Mouse (Mus musculus): ENCODE measurements around the gene Bahcc1.
A peak's percentile ranks its signal among the peaks of the same experiment; 100 is the strongest.

Gene Bahcc1

DNA sequence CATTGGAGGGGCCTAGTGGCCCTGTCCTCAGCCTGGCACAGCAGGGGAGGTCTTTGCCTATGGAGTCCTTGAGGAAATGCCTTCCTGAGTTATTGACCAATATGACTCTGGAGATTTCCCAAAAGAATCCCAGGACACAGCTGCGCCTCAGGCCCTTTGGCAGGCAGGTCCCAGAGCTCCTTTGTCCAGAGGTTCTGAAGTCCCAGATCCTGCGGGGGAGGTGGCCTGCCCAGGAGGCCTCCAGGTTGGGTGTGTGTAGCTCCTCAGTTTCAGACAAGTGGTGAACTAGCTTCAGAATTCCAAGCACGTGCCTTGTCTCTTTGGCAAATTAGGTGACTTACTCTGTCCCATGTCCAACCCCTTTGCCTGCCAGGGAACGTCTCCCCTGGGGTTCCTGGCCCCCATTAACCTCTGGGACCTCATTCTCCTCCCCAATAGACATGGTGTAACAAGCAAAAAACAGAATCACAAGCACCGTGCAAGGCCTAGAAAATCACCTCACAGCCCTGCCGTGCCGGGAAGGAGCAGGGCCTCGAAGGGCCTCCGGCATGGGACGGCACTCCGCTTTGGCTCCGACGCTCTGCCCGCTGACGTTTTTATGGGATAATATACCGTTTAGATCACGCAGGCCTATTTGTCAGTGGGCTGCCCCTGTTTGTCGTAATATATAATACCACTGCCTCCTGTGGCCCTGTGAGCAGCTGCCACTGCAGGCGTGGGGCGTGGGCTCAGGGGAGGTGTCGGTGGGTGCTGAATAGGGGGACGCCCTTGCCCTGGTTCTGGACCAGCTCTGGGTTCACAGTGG is 10.2 kb downstream of the Bahcc1 start:
- peak in 1 of 2 experiments; percentile 66 for DNase-seq

DNA sequence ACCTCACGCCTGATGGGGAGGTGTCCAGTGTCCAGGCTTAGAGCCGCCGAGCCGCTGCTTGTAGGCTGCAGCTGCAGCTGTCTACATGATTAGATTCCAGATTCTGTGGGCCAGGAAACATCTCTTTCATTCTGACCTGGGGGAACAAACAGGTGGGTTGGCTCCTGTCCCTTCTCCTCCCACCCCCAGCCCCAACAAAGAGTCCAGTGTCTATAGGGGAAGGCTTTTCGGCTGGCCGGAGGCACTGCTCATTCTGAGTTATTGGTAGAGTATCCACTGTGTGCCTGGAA is 10.7 kb downstream of the Bahcc1 start:
- DNase-seq = peak in 1 of 2 experiments; percentile 33

DNA sequence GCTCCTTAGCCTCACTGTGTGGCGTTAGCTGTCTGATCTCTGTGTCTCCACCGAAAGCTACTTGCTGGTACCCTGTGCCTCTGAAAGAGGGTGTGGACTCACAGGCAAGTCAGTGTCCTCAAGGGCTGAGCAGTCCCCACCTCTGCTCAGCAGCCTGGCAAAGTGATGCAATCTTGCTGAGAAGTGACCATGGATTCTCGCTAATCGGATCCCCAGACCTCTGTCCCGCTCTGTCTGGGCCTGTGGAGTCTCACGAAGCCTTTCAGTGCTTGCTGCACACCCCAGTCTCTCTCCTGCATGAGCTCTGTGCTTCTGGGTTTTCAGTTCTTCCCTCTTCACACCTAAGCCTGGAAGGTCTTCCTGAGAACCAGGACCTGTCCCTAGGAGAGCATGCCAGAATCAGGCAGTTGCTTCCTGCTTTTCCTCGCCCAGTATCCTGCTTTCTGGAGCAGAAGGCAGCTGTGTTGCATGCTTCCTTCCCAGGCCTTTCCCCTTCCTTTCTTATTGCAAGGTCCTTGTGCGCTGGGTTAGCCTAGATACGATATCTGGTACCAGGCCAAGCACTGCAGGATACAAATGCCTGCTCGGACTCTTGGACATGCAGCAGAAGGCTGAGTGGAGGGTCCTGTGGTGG is 15.5 kb downstream of the Bahcc1 start:
- DNase-seq = peak in 1 of 2 experiments; percentile 28

DNA sequence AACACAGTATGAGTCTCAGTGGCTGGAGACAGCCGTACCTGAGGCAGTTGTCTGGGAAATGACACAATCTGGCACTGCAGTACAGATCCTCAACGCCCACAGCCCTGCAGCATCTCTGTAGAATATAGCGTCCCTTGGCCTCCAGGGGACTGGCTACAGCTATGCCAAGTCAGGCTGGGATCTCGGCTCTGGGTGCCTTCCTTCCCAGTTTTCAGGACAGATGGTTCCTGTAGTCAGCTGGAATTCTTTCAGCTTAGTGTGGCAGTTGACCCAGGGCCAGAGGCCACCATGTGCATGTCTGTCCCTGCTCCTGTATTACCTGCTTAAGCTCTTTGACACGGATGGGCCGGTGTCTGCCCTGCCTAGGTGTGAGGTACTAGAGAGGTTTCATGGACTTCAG is 16.2 kb downstream of the Bahcc1 start:
- DNase-seq = peak in 1 of 2 experiments; percentile 21

DNA sequence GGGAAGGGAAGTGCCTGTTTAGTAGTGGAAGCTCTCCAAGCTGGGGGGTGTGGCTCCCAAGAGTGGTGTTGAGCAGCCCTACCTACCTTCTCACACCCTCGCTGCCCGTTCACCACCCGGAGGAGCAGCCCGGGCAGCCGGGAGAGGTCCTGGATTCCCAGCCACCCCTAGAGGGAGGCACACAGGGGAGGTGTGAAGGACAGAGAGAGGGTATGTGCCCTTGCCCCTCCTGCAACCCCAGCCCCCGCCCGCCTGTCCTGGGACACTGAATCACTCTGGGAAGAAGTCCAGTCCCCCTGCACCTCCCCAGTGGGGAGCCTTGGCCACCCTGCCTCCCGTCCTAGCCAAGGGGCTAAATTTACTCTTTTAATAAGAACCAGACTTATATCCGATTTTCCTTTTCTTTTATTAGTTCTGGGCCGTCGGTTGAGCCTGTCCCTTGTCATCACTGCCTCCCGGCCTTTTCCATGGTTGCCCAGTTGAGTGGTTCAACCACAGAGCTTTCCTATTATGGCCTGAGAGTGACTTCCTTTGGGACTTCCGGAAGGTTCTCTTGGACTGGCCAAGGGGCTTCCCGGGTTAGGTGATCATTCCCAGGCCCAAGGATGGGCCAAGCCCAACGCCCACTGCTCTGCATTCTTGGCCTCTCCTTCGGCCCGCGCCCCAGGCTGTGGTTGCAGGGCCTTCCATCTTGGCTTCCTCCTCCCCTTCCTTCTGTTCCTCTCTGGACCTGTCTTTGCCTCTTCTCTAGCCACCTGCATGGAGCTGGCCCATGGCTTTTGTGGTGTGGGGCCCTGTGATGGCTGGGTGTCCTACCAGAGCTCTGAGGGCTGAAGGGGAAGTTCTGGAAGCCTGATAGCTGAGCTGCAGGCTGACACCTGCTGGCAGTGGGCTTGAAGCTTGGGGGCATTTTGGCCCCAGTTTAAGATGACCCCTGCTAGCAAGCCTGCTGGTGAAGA is 18.5 kb downstream of the Bahcc1 start:
- DNase-seq = no peak

DNA sequence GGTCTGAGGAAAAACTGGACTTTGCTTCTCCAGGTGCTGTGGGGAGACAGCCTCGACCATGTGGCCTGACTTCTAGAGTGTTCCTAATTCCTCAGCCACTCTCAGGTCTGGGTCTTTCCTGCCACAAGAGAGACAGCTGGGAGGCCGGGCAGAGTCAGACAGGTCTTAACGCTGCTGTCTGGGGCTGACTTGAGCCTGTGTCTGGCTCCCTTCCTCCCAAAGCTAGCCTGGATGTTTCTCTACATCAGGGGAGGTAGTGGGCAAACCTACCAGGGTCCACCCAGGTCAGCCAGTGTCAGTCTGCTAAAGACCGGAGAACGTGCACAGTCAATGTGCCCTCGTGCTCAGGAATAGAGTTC is 19.2 kb downstream of the Bahcc1 start:
- DNase-seq = no peak

DNA sequence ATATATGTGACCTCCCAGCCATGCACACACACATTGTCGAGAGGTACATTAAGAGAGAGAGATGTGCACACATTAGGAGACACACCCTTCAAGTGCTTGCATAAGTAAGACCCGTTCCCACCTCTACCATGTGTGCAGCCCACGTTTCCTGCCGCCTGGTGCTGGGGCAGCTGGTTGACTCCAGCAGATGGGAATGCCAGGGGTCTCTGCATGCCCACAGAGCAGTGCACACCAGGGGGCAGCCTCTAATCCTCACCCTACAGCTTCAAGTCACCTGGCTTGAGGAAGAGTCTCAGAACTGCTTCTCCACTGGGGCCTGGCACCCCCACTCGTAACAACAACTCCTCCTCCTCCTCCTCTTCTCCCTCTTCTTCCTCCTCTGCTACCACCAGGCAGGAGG is 19.7 kb downstream of the Bahcc1 start:
- DNase-seq = peak in 1 of 2 experiments; percentile 62

DNA sequence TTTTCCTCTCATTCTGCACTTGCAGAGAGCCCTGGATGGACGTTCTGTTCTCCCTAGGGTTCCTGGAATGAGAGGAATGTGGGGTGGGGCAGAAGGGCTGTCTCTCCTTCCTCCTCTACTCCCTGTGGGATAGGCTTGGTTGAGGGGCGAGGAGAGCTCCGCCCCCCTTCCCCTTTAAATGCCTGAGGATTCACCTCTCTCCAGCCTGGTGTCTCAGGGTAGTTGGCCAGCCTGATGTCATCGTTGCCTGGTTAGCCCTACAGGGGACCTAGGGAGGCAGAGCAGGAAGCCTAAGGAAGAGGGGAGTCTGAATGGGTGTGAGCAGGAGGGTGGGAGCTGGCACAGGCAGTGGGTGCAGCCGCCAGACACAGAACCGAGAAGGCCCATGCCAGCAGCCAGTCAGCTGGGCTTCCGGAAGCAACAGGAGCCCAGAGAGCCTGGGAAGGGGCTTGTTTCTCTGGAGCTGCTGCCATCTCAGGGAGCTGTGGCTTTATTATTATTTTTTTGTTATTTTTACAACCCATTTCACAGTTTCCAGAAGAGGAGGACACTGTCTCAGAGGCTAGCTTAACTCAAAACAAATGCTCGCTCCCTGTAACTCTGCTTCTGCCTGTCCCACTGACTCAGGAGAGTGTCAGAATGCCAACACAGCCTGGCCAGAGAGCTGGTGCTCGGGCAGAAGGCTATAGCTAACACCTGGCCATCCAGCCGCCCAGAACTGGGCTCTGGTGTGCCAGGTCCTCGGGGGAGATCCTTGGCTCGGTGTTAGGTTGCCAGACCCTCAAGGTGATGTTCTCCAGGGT is 20.3 kb downstream of the Bahcc1 start:
- peak in 1 of 2 experiments; percentile 65 for DNase-seq

DNA sequence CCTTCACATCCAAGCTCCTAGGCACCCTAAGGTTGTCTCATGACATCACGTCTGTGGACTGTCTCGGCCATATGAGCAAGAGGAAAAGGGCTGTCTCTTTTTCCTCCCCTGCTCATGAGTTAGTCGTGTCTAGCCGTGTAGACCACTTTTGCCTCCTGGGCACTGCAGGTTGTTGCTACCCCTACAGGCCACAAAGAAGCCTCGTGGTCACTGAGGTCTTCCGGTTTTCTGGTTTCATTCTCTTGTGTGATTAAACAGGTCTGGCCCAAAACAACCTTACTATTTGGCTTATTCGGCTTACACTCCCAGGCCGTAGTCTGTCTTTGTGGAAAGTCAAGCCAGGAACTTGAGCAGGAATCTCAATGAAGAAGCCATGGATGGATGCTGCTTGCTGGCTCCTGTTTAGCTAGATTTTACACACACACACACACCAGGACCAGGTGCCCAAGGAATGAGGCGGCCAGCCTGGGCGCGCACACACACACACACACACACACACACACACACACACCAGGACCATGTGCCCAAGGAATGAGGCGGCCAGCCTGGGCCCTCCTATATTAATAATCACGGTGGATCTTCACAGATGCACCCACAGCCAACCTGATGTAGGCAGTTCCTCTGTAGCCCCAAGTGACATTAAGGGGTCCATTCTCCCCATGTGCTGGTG is 21.0 kb downstream of the Bahcc1 start:
- DNase-seq = no peak

DNA sequence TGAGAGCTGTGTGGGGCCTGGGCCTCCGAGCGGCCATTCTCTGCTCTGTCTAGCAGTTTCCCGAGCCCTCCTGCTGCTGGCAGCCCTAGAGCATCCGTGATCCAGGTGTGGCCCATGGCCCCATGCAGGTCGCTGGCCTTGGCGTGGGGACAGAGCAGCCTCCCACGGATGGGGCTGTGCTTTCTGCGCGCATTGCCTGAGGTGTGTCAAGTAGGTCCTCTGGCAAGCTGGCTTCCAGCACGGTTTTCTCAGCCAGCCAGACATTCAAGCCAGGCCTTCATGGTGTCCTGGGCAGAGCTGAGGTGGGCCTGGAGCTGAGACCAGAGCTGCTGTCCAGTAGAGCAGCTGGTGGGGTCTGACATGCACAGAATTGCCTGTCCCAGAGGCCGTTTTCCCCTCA is 21.7 kb downstream of the Bahcc1 start:
- no peak for DNase-seq

DNA sequence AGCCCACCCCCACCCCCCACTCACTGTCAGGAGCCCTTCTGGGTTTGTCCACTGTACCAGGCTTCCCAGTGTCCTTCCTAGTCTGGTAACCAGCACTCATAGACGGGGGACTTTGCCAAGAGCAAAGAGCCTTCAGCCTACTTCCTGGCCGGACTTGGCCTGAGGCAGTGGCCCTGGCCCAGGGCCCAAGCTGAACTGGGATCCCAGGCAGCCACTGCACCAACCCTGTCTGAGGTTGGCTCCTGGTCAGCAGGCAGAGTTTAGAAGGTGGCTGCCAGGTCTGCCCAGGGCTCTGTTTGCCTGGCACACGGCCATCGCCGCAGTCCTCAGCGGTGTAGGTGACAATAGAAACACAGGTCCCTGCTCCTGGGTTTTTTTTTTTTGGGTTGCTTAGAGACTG is 22.3 kb downstream of the Bahcc1 start:
- DNase-seq = peak; percentile 77 to 84

DNA sequence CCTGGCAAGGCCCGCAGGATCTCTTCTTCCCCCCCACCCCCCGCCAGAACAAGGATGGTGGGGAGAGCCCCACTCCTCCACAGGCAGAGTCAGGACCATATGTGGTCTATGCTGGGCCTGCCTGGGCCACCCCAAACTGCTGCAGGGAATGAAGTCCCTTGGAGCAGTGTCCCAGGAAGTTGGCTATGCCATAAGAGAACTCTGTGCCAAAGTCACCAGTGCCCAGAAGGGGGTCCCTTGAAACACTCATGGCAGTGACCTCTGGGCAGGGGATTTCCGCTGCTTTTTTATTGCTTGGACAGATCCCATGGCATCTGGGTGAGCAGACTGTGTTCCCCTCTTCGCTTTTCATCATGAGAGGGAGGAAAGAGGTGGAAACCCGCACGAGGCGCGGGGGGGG is 22.8 kb downstream of the Bahcc1 start:
- no peak for DNase-seq

DNA sequence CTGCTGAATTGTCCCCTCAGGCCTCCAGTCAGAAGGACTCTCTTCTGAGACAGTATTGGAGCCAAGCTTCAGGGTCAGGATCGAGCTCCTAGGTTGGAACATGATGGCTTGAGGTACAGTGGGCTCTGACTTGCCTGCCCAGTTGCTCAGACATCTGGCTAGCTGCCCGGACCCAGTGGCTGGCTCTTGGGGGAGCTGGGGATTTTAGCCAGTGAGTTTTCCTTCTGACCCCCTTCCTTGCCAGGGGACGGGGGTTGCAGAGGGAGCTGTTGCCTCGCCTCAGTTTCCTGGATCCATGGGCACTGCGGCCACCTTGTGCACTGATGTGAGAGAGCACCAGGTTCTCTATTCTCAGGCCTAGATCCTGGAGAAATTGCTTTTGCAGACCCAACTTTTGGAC is 23.4 kb downstream of the Bahcc1 start:
- no peak for DNase-seq

DNA sequence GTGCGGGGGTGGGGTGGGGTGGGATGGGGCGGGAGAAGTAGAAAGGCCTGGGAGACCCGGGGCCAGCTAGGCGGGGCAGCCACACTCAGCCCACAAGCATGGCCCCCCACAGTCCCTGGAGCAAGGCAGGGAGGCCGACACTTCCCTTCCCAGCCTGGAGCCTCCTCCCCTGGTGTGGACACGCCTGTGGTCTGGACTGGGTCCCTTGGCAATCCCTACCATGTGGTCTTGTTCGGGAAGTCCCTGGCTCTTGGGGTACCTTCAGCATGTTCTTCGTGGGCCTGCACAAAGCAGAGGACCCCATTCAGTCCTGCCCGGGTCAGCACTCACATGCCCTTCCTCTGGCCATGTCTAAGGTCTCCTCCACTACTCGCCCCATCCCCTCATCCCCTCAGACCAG is 23.8 kb downstream of the Bahcc1 start:
- DNase-seq = no peak

DNA sequence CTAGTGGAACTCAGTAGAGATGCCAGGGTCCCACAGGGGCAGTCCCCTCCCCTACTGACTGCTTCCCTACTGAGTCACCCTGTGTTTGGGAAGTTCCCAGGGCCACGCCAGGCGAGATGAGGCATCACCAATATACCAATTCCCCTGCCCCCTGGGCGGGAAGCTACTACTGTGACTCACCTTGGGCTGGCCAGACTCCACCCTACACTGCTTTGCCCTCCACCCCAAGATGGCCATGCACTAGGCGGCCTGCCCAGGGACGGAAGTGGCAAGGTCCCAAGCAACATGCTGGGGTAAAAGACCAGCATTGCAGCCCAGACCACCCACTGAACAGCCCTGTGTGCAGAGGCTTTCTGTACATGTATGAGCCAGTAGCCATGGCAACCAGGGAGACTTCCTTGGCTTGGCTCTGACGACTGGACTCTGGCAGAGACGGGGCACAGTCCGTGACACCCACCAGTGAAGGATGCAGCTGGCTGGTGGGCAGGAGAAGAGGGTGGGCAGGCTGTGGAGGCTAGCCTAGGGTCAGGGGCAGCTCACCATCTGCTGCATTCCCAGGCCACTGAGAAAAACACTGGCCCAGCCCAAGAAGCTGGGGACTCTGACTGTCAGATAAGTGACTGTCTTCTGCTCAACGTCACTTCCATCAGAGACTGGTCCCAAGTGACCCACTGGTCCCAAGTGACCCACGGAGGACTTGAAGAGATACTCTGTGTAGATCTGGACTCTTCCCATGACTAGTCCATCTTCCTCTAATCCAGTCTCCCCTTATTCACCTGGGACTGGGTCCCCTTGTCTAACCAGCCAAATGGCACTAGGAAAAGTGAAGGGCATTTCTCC is 24.5 kb downstream of the Bahcc1 start:
- no peak for DNase-seq

DNA sequence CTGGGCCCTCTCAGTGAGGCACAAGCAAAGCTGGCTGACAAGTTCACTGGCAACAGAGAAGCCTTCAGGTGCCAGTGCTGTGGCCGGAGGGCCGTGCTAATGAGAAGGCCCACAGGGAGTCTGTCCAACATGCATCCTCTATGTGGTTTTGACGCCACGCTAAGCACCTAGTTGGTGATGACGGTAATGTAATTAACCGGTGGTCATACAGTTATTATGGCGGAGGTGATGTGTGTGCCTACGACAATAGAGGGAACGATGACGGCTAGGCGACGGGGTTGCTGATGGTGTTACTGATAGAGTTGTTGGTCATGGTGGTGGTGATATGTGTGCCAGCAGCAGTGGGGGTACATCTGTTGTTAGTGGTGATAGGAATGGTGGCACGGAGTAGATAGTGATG is 25.2 kb downstream of the Bahcc1 start:
- no peak for DNase-seq

DNA sequence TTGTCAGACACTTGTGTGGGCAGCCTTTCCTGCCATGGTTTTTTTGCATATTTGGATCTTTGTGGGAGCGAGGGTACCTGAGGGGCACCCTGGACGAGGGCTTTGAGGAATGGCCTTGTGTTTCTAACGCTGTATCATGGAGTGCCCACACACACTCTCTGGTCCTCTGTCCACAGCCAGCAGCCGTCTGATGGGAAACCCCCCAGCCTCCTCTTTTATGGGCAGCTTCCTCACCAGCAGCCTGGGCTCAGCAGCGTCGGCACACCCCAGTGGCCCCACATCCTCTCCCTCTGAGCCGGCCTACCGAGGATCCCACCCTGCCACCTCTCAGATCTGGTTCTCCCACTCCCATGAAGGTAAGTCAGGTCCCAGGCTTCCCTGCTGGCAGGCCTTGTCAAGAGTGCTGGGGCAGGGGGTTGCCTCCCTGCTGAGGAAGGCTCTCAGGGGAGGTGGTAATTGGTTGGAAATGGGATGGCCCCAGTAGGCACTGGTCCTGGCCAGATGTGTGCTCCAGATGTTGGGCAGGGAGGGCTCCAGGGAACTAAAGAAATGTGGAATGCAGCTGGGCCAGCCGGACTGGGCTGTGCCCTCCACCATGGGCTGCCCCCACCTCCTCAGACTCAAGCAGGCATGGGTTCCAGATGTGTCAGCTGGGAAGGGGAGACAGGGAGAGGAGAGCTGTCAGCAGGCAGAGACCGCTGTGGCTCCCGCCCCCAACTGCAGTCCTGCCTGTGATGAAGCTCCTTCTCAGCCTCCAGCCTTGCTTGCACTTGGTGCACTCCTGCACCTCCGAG is 26.3 kb downstream of the Bahcc1 start:
- no peak for DNase-seq

DNA sequence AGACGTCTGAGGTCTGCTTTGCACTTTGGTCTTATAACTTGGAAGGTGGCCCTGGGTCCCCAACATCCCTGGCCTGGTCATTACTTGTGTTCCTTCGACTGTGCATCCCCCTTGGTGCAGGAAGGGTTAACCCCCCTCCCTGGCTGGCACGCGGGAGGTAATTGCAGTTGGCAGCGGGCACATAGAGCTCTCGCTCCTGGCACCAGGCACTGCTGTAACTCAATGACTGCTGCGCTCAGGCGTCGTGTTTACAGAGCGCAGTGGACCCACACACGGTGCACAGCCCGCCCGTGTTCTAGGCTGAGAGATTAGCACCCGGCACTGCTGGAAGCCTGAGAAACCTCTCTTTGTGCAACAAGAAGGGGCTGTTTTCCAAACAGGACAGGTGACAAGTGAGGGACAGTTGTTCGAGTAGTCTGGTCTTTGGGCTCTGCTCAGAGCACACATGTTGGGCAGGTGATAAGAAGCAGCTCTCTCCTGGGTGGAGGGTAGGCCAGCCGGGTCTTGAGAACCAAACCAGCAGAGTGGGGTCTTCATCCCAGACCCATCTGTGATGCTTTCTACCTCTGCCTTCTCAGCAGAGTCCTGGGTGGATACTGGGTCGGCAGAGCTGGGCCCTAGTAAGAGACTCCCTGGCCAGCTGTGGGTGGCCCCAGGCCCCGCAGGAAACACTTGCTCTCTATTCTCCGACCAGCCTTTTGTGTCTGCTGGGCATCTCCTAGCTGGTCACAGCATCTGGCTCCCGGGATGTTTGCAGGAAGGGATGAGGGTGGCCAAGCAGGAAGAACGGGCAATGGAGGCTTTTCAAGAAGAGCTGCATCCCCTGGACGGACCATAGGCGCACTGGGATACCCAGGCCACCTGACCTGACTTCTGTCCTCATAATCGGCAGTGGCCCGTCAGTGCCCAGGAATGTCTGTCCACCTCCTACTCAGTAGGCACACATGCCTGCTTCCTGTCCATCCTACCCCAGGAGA is 27.3 kb downstream of the Bahcc1 start:
- peak; percentile 59 to 74 for DNase-seq

DNA sequence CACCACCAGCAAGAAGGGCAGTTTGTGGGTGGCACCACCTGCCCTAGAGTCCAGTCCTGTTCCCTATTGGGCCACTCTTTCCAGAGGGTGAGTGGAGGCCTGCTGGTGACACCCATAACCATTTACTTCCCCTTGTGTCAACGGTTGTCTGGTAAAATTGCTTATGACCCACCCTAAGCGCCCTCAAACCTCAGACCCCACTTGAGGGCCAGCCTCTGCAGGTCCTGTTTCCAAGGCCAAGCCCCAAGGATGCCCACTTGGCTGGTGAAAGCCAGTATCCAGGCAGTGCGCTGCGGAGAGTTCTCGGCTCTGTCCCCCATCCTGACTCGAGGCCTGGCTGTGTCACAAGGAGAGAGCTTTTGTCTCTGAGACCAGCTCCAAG is 28.0 kb downstream of the Bahcc1 start:
- DNase-seq = no peak

Measured in kidney, postnatal 4 days (tissue).